Mouse (Mus musculus) CD8-positive naive resting alpha-beta T cell, adult 2 months (primary cell): ENCODE results near the gene Crybb2.

Source experiments
- DNase-seq, 2 experiments: peaks; one replicate each; pipeline ENCODE4 v3.0.0; 2022; ENCODE audit warnings: low read depth in 2 of 2, low spot score in 2 of 2

The Crybb2 gene

GRCm38 (mm10) chr5:113035094-113036047, 34.5 kb downstream of the Crybb2 start:
- peak; percentile 65 to 77 for DNase-seq

- DNase-seq = no peak
Observed at GRCm38 (mm10) chr5:113031201-113031754, 38.6 kb downstream of the Crybb2 start.

- DNase-seq = no peak
Observed at GRCm38 (mm10) chr5:113030082-113030481, 39.8 kb downstream of the Crybb2 start.

GRCm38 (mm10) chr5:113026706-113027105, 43.2 kb downstream of the Crybb2 start:
- no peak for DNase-seq

GRCm38 (mm10) chr5:113024154-113024764, 45.7 kb downstream of the Crybb2 start:
- DNase-seq = no peak

GRCm38 (mm10) chr5:113018190-113018589, 51.7 kb downstream of the Crybb2 start:
- DNase-seq = no peak

GRCm38 (mm10) chr5:113017004-113017403, 52.9 kb downstream of the Crybb2 start:
- DNase-seq = no peak

GRCm38 (mm10) chr5:113015236-113016061, 54.5 kb downstream of the Crybb2 start, which contains the start of gene Grk3:
Gene Grk3 (minus strand): TSS chr5:113015791.
- DNase-seq = no peak

GRCm38 (mm10) chr5:113014808-113015235, 55.1 kb downstream of the Crybb2 start:
- DNase-seq = no peak

- no peak for DNase-seq
Observed at GRCm38 (mm10) chr5:113014111-113014807, 55.7 kb downstream of the Crybb2 start.

GRCm38 (mm10) chr5:113011926-113012325, 58.0 kb downstream of the Crybb2 start:
- no peak for DNase-seq

GRCm38 (mm10) chr5:113009183-113009820, 60.6 kb downstream of the Crybb2 start:
- no peak for DNase-seq

- no peak for DNase-seq
Observed at GRCm38 (mm10) chr5:113008496-113008895, 61.4 kb downstream of the Crybb2 start.
